Mouse (Mus musculus) limb, embryonic 10.5 days (tissue): ENCODE measurements around the gene Arhgap22. TPM values are rescaled to one million over a fixed set of nuclear protein-coding genes. Genes with fewer than 3 reads are reported as not detected.

Experiments
- DNase-seq: peaks from one replicate; pipeline ENCODE4 v3.0.0-alpha.2; 2017; ENCODE audit warnings: low spot score
- H3K27ac ChIP-seq: fragments of 300-500 bp; sonication (generic); 2 replicates; pipeline ENCODE4 v1.5.1; 2016; ENCODE audit warnings: mild to moderate bottlenecking
- H3K27me3 ChIP-seq: fragments of 300-500 bp; sonication (generic); 2 replicates; pipeline ENCODE4 v1.6.1; 2016; ENCODE audit warnings: low read depth, mild to moderate bottlenecking; ENCODE audit not compliant: poor library complexity, severe bottlenecking
- H3K36me3 ChIP-seq: fragments of 300-500 bp; sonication (generic); 2 replicates; pipeline ENCODE4 v1.6.1; 2016; ENCODE audit warnings: mild to moderate bottlenecking, moderate library complexity
- H3K4me1 ChIP-seq: fragments of 300-500 bp; sonication (generic); 2 replicates; pipeline ENCODE4 v1.6.1; 2016
- H3K4me3 ChIP-seq: fragments of 300-500 bp; sonication (generic); 2 replicates; pipeline ENCODE4 v1.5.1; 2016; ENCODE audit warnings: mild to moderate bottlenecking, moderate library complexity
- H3K9me3 ChIP-seq: fragments of 300-500 bp; sonication (generic); replicated peaks from 2 replicates; pipeline ENCODE4 v1.6.1; 2016; ENCODE audit warnings: mild to moderate bottlenecking
- WGBS: fragments of 180-500 bp; shearing (Covaris S2); methylation state at CpG from one replicate; pipeline ENCODE4 v1.1.7; 2016; 5-methylcytosine and 5-hydroxymethylcytosine counted together
- polyA plus RNA-seq: library from polyadenylated mRNA; unstranded; fragments of >200 nt; fragmentation: Nextera tagmentation; extraction: Ambion mirVana; gene quantifications from 2 replicates; pipeline ENCODE4 v1.2.1, GENCODE M21; 2016

The Arhgap22 gene
- polyA plus RNA-seq, 1 experiment from 2014 or later = 2.4 TPM

DNA sequence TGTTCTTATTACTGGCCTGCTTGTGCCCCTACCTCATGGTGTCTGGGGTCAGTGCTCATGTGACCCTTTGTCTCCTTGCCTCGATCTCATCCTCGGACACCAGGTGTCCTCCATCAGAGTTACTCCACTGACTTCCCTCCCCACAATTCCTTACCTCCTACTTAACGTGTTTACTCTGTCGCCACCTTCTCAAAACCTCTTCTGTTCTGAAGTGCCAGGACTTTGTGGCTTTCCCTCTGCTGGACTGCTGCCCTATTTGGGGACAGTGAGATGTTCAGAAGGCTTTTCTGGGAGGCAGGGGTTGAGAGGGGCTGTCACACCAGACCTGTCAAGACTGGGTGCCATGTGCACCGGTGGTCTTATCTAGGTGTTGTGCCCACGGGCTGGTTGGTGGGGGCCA is 139.1 kb downstream of the Arhgap22 start:
- H3K4me3 ChIP-seq = no peak overlapping the region
- WGBS = 91% methylated on average over 6 of the region's 6 CpGs
- H3K36me3 ChIP-seq = no peaks in the 10 kb centered on the region
- H3K27me3 ChIP-seq = peaks cover 62% of the 10 kb centered on the region
- no peaks in the 10 kb centered on the region for H3K9me3 ChIP-seq
- peaks cover 18% of the 10 kb centered on the region; the same call in 1 of the 2 replicates for H3K4me1 ChIP-seq
- no peak overlapping the region for H3K27ac ChIP-seq
- no peak for DNase-seq

DNA sequence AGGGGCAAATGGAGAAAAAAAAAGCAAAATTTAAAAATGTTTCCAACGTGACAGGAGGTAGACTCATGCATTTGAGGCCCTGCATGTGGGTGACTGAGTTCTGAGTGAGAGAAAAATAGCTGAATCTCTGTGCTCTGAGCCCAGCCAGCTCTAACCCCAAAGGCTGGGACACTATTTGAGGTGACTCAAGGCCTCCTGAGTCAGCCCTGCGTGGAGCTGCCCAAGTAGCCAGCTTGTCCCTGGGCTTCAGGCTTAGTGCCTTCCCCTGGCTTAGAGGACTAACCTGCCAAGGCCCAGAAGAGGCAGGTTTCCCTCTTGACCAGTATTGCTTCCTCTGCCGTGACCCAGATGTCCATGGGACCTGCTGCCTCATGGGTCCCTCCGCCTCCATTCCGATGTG is 141.4 kb downstream of the Arhgap22 start:
- Histone ChIP-seq H3K4me3 (no peak overlapping the region), H3K9me3 (no peaks in the 10 kb centered on the region), H3K27ac (no peak overlapping the region), H3K4me1 (peaks cover 22% of the 10 kb centered on the region; the same call in 1 of the 2 replicates), H3K36me3 (no peaks in the 10 kb centered on the region), H3K27me3 (peaks cover 38% of the 10 kb centered on the region)
- no peak for DNase-seq
- WGBS = 86% methylated on average over 5 of the region's 5 CpGs

DNA sequence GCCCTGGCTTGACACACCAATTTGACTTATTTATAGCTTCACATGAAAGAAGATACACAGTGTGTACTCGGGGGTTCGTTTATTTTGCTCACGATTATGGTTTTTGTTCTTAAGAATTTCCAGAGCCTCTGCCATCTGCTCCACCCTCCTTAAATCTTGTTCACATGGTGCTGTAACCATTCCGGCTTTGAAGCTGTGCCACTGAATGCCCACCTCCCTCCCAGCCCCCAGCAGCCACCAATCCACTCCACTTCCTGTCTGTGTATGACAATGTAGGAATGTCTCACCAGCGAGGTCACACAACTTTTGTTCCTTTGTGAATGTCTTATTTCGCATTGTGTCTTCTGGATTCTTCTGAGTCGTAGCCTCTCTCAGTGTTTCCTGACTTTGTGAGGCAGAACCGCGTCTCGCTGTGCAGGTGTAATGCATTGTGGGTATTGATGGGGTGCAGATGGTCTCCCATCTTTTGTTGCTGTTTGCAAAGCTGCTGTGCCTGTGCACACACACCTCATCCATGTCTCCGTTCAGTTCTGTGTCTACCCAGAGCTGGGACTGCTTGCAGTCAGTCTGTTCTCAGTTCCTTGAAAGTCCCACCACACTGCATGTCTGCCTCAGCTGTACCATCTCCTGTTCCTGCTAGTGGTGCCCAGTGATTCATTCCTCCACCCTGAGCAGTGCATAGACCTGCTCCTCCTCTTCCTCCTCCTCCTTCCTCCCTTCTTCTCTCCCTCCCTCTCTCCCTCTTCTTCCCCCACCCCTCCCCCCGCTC is 144.0 kb downstream of the Arhgap22 start:
- no peak for DNase-seq
- H3K4me3 ChIP-seq = no peak overlapping the region
- peaks cover 20% of the 10 kb centered on the region for H3K27me3 ChIP-seq
- 82% methylated on average over 12 of the region's 12 CpGs for WGBS
- H3K4me1 ChIP-seq = peaks cover 35% of the 10 kb centered on the region
- no peaks in the 10 kb centered on the region for H3K9me3 ChIP-seq
- H3K27ac ChIP-seq = no peak overlapping the region
- no peaks in the 10 kb centered on the region for H3K36me3 ChIP-seq

DNA sequence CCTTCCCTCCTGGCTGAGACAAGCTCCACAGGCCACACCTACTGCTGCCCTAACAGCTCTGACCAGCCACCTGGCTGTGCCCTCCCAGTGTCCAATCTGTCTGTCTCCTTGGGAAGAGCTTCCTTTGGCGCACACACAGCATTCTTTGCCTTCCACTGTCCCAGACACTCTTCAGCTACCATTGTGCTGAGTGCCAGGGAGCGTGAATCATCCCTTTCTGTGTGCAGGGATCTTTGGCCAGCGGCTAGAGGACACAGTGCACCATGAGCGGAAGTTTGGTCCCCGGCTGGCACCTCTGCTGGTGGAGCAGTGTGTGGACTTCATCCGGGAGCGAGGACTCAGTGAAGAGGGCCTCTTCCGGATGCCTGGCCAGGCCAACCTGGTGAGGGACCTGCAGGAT is 145.1 kb downstream of the Arhgap22 start:
- DNase-seq = no peak
- Histone ChIP-seq H3K27ac (no peak overlapping the region), H3K9me3 (no peaks in the 10 kb centered on the region), H3K36me3 (no peaks in the 10 kb centered on the region), H3K27me3 (peaks cover 20% of the 10 kb centered on the region), H3K4me3 (no peak overlapping the region), H3K4me1 (peaks cover 41% of the 10 kb centered on the region)
- WGBS = 90% methylated on average over 8 of the region's 8 CpGs

DNA sequence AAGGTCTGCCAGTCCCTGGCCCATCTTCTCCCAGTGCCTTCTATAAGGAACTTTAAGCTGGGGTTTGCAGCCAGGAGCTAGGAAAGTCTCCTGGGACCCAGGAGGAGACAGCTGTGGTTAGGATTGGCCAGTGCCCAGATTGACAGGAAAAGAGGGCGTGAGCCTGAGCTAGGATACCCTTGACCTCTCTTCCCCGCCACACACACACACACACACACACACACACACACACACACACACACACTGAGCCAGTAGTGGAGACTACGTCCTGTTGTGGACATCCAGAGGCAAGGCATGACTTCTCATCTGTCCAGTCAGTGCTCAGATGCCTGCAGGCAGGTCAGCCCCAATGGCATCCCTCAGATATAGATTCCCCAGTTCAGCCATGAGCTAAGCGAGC is 147.7 kb downstream of the Arhgap22 start:
- peaks cover 18% of the 10 kb centered on the region for H3K27me3 ChIP-seq
- no peak for DNase-seq
- H3K4me3 ChIP-seq = no peak overlapping the region

DNA sequence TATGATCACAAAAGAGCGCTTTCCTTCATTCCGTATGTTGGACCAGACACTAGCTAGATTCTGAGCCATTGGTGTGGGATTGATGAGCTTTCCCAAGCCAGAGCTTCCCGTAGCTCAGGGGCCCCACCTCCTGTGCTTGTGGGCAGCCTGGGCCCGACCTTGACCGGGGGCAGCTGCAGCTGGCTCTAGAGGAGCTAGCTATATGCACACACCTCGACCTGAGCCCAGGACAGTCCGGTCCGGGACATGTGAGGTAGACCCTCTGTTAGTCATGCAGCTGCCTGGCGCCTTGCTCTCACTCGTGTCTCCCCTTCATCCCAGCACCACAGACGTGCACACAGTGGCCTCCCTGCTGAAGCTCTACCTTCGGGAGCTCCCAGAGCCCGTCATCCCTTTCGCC is 148.3 kb downstream of the Arhgap22 start:
- WGBS = 65% methylated on average over 14 of the region's 14 CpGs
- peaks cover 35% of the 10 kb centered on the region for H3K4me1 ChIP-seq
- peaks cover 18% of the 10 kb centered on the region for H3K27me3 ChIP-seq
- H3K4me3 ChIP-seq = no peak overlapping the region
- no peak for DNase-seq
- H3K9me3 ChIP-seq = no peaks in the 10 kb centered on the region
- H3K36me3 ChIP-seq = no peaks in the 10 kb centered on the region
- H3K27ac ChIP-seq = no peak overlapping the region

More for the DNA sequence above, 147.7 kb downstream of the Arhgap22 start:
- Histone ChIP-seq H3K36me3 (no peaks in the 10 kb centered on the region), H3K27ac (no peak overlapping the region), H3K9me3 (no peaks in the 10 kb centered on the region), H3K4me1 (peaks cover 35% of the 10 kb centered on the region)
- 43% methylated on average over 3 of the region's 4 CpGs for WGBS

DNA sequence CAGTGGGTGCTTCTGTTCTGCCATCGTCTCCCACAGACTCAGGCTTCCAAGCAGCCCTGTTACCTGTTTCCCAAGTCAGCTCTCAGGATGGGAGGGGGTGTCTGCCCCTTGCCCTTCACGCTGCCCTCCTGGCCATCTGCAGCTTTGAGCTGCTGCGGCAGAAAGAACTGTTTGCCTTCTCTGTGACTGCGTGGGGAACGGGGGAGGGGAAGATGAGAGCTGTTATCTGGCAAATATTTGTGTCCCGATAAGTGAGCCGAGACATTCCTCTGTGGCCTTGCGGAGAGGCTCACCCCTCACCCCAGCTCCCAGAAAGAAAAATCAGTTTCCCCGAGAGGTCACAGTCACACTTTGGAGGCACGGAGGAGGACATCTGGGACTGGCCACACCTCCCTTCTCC is 149.0 kb downstream of the Arhgap22 start:
- no peak overlapping the region for H3K27ac ChIP-seq
- WGBS = 29% methylated on average over 10 of the region's 10 CpGs
- no peak overlapping the region for H3K4me3 ChIP-seq
- H3K9me3 ChIP-seq = no peaks in the 10 kb centered on the region
- no peaks in the 10 kb centered on the region for H3K36me3 ChIP-seq
- H3K4me1 ChIP-seq = peaks cover 32% of the 10 kb centered on the region
- H3K27me3 ChIP-seq = peaks cover 18% of the 10 kb centered on the region
- DNase-seq = no peak

DNA sequence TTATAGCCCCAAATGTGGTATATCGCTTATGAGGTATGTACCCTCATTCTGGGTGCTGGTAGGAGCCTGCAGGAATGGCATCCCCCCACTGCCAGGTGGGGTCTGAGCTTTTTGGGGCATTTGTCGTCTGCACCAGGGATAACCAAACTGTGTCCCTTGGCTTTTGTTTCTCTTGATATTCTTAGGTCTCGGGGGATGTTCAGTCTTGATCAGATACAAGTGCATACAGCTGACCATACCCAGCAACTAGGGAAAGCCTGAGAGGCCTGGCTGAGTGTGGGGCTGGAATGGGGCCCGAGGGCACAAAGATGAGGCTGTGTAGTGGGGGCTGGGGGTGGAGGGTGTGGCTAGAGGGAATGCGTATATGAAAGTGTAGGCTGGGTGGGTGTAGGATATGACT is 149.8 kb downstream of the Arhgap22 start:
- Histone ChIP-seq H3K9me3 (no peaks in the 10 kb centered on the region), H3K36me3 (no peaks in the 10 kb centered on the region), H3K4me3 (no peak overlapping the region), H3K27ac (no peak overlapping the region), H3K27me3 (peaks cover 18% of the 10 kb centered on the region), H3K4me1 (peaks cover 28% of the 10 kb centered on the region)
- DNase-seq = no peak
- whole genome bisulfite sequencing = 83% methylated on average over 5 of the region's 5 CpGs

DNA sequence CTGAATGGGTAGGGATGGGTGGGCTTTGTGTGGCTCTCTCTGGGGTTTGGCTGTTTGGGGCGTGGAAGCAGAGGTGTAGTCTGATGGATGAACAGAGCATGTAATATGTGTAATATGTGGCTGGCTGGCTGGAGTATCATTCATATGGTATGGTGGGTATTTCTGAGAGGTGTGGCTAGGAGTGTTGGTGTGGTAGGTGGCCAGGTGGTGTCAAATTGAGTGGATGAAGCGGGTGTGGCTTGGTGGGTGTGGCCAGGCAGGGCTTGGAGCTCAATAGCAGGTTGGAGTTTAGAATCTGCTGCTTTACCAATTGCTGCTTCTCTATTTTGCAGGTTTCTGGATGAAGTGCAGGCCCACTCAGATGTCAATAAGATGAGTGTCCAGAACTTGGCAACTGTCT is 150.2 kb downstream of the Arhgap22 start:
- no peak overlapping the region for H3K4me3 ChIP-seq
- no peak for DNase-seq
- H3K27ac ChIP-seq = no peak overlapping the region
- H3K27me3 ChIP-seq = peaks cover 18% of the 10 kb centered on the region
- no peaks in the 10 kb centered on the region for H3K9me3 ChIP-seq
- H3K36me3 ChIP-seq = no peaks in the 10 kb centered on the region
- peaks cover 28% of the 10 kb centered on the region for H3K4me1 ChIP-seq
- WGBS = 86% methylated on average over 2 of the region's 2 CpGs

DNA sequence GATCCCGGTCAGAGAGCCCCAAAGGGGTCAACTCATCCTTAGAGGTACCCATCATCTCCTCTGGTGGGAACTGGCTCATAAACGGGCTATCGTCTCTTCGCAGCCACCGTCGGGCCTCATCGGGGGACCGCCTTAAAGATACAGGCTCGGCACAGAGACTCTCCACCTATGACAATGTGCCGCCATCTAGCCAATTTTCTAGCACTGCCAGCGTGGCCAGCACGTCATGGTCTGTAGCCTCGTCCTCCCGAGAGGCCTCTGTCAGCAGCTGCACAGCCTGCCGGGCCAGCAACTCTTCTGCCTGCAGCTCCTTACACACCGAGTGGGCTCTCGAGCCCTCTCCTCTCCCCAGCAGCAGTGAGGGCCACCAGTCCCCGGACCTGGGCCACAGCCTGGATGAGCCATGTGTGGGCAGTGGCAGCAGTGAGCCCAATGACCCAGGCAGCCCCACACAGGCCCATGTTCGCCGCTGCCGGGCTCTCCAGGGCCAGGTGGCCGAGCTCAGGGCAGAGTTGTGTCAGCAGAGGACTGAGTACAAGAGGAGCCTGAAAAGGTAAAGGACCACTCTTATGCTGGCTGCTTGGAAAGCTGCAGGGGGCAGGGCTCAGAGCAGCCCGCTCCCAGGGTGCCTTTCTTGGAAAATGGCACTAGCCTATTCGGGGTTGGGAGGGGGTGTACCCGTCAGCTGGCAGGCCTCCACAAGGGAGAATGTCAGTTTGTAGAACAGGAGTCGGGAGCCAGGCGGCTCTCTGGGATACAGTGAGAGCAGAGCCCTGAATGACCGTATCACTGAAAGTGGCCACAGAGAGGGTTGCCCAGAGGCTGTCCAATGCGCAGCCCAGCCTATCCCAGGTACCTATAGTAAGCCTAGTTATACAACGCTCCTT is 153.3 kb downstream of the Arhgap22 start:
- Histone ChIP-seq H3K27me3 (peaks cover 17% of the 10 kb centered on the region), H3K4me3 (no peak overlapping the region), H3K9me3 (no peaks in the 10 kb centered on the region), H3K36me3 (no peaks in the 10 kb centered on the region), H3K4me1 (peaks cover 31% of the 10 kb centered on the region), H3K27ac (no peak overlapping the region)
- 88% methylated on average over 30 of the region's 30 CpGs for WGBS
- DNase-seq = peak; percentile 28

DNA sequence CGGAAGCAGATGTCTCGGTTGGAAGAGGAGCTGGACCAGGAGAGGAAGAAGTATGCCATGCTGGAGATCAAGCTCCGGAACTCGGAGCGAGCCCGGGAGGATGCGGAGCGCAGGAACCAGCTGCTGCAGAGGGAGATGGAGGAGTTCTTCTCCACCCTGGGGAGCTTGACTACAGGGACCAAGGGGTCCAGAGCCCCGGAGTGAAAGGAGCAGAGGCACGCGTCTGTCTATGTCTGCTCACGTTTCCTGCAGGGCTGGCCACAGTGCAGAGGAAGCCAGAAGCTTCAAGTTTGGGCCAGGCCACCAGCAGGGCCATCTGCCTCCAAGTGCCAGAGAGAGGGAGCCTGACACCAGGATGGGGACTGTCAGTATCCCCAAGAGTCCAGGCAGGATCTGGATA is 155.5 kb downstream of the Arhgap22 start:
- DNase-seq = peak; percentile 26
- H3K36me3 ChIP-seq = no peaks in the 10 kb centered on the region
- H3K4me1 ChIP-seq = peaks cover 17% of the 10 kb centered on the region
- no peaks in the 10 kb centered on the region for H3K9me3 ChIP-seq
- no peaks in the 10 kb centered on the region for H3K27me3 ChIP-seq
- no peak overlapping the region for H3K27ac ChIP-seq
- H3K4me3 ChIP-seq = no peak overlapping the region
- 83% methylated on average over 12 of the region's 12 CpGs for WGBS

DNA sequence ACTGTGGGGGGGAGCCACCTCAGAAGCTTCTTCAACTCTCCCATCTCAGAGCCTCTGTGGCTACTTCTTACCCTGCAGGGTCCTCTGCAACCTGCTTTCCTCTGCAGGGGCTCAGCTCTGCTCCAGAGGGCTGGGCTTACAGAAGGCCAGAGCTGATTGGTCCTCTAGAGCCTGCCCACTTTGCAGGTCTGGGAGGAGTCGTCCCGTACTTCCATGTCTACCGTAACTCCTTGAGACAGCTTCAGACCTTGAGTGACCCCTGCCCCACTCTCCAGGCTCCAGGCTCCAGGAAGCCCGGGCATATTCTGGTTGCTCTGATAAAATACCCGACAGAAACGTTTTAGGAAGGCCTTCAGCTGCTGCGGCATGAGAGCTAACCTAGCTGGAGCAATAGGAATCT is 156.2 kb downstream of the Arhgap22 start:
- H3K4me3 ChIP-seq = 0 out of 2 replicates have a peak overlapping the region, but pooled peaks have one; percentile 28
- H3K27ac ChIP-seq = no peak overlapping the region
- no peaks in the 10 kb centered on the region for H3K36me3 ChIP-seq
- no peaks in the 10 kb centered on the region for H3K27me3 ChIP-seq
- WGBS = 13% methylated on average over 7 of the region's 7 CpGs
- H3K4me1 ChIP-seq = peaks cover 17% of the 10 kb centered on the region
- no peaks in the 10 kb centered on the region for H3K9me3 ChIP-seq
- peak; percentile 39 for DNase-seq

DNA sequence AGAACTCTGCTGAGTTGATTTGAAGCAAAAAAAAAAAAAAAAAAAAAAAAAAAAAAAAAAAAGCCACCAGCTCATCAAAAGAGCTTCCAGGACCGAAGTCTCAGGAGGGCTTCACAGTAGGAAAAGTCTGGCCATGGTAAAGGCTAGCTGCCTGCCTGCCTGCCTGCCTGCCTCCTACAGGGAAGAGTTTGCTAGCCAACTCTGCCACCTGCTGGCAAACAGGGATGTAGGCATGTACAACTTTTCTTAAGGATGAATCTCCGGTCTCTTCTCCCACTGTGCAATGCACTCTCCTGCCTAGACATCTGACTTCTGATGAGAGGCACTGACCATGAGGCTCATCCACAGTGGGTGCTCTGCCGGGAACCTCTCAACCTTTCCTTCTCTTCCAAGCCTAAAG is 157.4 kb downstream of the Arhgap22 start:
- H3K27ac ChIP-seq = no peak overlapping the region
- no peak overlapping the region for H3K4me3 ChIP-seq
- H3K4me1 ChIP-seq = peaks cover 17% of the 10 kb centered on the region
- no peaks in the 10 kb centered on the region for H3K27me3 ChIP-seq
- WGBS = 23% methylated on average over 3 of the region's 3 CpGs
- H3K36me3 ChIP-seq = peaks cover 6% of the 10 kb centered on the region; the same call in 1 of the 2 replicates
- no peaks in the 10 kb centered on the region for H3K9me3 ChIP-seq
- peak; percentile 76 for DNase-seq
